19 mouse cellular contexts compared by ENCODE assay signal in genomic region chr4:63521813-63522419, GRCm38 (mm10).
"Had no signal": no experiment of that assay in that cellular context is flagged by ENCODE, and none has a peak within 500 bp of the region (broad histone marks: within the 10 kb centered on the region; RNA-seq: fewer than 3 reads in every experiment).

No protein-coding gene starts in this region.

- H3K36me3 ChIP-seq: midbrain, embryonic 10.5 days; midbrain, embryonic 12.5 days; midbrain, embryonic 15.5 days; neural tube, embryonic 13.5 days; neural tube, embryonic 15.5 days; stomach, embryonic 15.5 days had no signal

- H3K27me3 ChIP-seq: midbrain, embryonic 12.5 days; midbrain, embryonic 15.5 days; neural tube, embryonic 13.5 days; neural tube, embryonic 15.5 days; stomach, embryonic 15.5 days had no signal

- H3K27ac ChIP-seq: midbrain, embryonic 10.5 days; midbrain, embryonic 12.5 days; midbrain, embryonic 15.5 days; neural tube, embryonic 13.5 days; neural tube, embryonic 15.5 days; stomach, embryonic 15.5 days; stomach, postnatal 0 days had no signal

- H3K4me3 ChIP-seq: midbrain, embryonic 10.5 days; midbrain, embryonic 12.5 days; midbrain, embryonic 15.5 days; neural tube, embryonic 13.5 days; neural tube, embryonic 15.5 days; stomach, embryonic 15.5 days had no signal

- DNase-seq: lung, adult 18-20 months; lung, embryonic 14.5 days; lung, postnatal 10 days; lung, postnatal 4 days; retina, postnatal 1 day; right cerebral cortex, adult 18-20 months; right cerebral cortex, postnatal 25 days; right cerebral cortex, postnatal 4 days; spleen, adult 18-20 months; thymus, adult 2 months; thymus, postnatal 25 days; thymus, postnatal 4 days had no signal
